Mouse (Mus musculus): ENCODE measurements around the gene Nol9.

The Nol9 gene

GRCm38 (mm10) chr4:152038985-152039830 lies at the start of gene Nol9:
Gene Nol9 (plus strand): TSS chr4:152039321.
- peak; percentile 91 for DNase-seq (ENCODE audit: low spot score in 2 of 2)

GRCm38 (mm10) chr4:151992091-151992490 lies 47.0 kb upstream of the Nol9 start:
- DNase-seq (ENCODE audit: low spot score in 2 of 2), result no peak

GRCm38 (mm10) chr4:151993035-151993434 lies 46.1 kb upstream of the Nol9 start:
- no peak for DNase-seq (ENCODE audit: low spot score in 2 of 2)

DNA sequence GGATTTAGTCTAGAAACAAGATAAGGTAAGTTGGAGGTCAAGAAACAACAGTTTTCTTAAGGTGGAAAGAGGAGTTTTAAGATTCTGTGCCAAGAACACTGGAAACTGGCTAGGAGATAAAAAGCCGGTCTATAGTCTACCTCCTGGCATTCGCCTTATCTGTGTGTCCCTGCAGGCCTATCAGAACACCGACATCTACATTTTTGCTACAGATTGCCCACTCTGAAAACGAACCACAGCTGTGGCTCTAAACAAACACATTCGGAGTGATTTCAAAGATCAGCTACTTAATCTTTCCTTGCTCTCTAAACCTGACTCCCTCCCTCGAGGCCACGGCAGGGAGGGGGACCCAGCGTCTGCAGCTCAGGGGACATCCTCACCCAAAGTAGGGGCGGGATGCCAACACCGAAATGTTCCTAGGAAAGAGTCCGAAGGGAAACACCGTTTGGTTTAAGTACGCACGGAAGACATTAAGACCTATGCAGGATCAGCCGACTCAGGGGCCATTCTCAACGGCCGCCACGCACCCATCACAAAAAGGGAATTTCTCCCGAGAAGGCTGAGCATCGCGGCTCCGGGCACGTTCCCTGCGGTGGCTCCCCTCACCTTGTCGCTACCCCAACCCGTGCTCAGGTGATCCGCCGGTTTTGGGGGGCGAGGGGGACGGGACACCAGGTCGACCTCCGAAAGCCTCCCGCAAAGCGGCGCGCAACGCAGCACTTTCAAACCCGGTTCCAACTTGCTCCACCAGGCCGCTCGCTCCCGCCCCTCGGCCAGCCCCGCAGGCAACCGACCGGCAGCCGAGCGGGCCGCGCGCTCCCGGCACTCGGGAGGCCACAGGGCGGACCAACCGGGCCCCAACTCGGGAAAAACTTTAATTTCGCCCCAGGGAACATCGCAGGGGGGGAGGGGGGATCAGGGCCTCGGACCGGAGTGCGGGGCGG lies 44.6 kb upstream of the Nol9 start:
- peak in 1 of 2 experiments; percentile 5 for DNase-seq (ENCODE audit: low spot score in 2 of 2)

DNA sequence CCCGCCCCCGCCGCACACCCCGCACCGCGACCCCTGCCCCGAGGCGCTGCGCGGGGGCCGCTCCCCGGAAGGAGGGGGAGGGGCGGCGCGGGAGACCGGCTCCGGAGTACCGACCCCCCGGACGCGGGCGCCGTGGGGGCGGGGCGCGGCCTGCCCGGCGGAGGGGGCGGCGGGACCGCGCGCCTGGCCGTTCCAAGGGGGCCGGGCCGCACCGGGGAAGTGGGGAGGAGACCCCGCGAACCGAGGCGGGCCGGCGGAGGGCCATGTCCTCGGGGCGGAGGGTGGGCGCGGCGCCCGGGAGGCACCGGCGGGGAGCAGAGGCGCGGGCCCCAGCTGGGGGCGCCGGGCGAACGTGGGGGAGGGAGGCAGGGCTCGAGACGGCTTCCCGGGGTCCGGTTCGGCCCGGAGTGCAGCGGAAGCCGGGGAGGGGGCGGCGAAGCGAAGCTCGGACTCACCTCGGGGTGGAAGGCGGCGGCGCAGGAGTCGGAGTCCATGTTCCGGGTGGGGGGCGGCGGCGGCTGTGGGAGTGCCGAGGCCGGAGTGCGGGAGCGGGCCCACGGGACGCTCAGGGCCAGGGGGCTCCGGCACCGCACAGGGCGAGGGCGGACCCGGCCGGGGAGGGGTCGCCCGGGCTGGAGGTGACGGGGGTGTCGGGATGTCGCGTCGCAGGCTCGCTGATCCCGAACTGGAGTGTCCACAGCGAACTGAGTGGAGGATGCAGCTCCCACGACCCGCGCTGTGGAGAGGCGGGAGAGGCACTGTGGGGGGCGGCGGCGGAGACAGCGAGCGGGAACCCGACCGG lies 43.5 kb upstream of the Nol9 start:
- DNase-seq (ENCODE audit: low spot score in 2 of 2), result no peak

GRCm38 (mm10) chr4:151996173-151996950 lies 42.8 kb upstream of the Nol9 start, which contains the start of gene Phf13:
Gene Phf13 (minus strand): TSS chr4:151996258.
- peak; percentile 99 to 100 for DNase-seq (ENCODE audit: low spot score in 2 of 2)

DNA sequence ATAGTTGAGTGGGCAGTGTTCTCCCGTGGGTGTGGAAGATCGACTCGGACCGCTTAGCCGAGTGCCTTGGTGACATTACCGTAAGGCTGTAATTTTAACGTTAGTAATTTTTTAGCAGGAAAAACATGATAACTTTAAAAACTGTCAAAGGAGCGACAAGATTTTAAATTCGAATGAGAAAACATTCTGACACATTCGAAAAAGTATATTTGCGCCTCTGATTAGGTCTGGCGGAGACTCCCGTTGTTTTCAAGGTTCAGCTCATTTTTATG lies 42.2 kb upstream of the Nol9 start:
- DNase-seq (ENCODE audit: low spot score in 2 of 2), result no peak

- no peak for DNase-seq (ENCODE audit: low spot score in 2 of 2)
Observed at GRCm38 (mm10) chr4:151997701-151998100, 41.4 kb upstream of the Nol9 start.

DNA sequence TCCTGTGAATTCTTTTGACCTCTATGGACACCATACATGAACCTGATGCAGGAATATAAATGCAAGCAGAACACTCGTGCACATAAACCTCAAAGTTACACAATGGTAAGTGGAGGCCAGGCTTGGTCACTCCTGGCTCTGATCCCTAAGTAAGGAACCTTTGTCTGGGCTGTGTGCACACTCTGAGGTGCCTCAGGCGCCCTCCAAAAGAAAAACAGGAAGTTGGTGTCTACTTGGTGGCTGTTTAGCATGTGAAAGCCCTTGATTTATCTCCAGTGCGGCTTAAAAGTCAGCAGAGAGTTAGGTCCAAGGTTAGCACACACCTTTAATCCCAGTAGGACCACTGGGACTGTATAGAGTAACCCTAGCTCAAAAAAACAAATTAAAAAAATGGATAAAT lies 39.6 kb upstream of the Nol9 start:
- no peak for DNase-seq (ENCODE audit: low spot score in 2 of 2)

GRCm38 (mm10) chr4:152000906-152001305 lies 38.2 kb upstream of the Nol9 start:
- DNase-seq (ENCODE audit: low spot score in 2 of 2), result no peak

GRCm38 (mm10) chr4:152001335-152001734 lies 37.8 kb upstream of the Nol9 start:
- DNase-seq (ENCODE audit: low spot score in 2 of 2), result no peak

DNA sequence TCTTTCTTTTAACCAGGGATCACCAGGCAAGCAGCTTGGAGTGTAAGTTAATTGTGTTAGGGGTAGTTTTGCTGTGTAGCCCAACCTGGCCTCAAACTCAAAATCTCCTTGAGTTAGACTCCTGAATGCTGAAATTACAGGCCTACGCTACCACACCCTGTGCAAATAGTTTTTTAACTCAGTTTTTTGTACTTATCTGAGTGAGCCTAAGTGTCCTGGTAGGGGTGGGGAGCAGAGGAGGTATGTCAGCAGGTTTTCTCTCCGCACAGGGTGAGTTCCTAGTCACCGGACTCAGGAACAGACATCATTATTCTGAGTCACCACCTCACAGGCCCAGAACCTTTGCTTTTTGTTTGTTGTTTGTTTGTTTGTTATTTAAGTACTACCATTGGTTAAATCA lies 37.1 kb upstream of the Nol9 start:
- DNase-seq (ENCODE audit: low spot score in 2 of 2), result no peak

DNA sequence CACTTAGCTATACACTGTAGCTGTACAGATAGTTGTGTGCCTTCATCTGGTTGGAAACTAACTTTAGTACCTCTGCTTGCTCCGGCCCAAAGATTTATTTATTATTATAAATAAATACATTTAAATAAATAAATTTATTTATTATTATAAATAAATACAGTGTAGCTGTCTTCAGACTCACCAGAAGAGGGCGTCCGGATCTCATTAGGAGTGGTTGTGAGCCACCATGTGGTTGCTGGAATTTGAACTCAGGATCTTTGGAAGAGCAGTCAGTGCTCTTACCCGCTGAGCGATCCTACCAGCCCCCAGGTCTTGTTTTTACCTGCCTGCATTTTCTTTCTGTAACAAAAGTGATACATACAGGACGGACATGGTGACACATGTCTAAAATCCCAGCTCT lies 33.0 kb upstream of the Nol9 start:
- DNase-seq (ENCODE audit: low spot score in 2 of 2), result no peak

DNA sequence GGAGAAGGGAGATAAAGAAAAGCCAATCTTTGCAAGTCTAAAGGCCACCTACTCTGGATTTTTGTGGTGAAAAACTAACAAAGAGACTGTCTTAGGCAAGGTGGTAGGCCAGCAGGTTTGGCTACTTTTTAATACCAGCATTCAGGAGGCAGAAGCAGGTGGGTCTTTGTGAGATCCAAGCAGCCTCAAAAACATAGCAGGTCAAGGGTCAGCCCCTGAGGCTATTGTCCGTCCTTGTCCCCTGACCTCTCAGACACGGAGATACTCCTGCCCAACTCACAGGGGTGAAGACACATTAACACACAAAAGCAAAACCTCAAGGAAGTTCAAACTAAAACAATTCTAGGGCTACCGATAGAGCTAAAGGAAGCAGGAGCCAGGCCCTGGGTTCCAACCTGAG lies 32.3 kb upstream of the Nol9 start:
- DNase-seq (ENCODE audit: low spot score in 2 of 2), result no peak

- DNase-seq (ENCODE audit: low spot score in 2 of 2), result peak in 1 of 2 experiments; percentile 26
Observed at GRCm38 (mm10) chr4:152007481-152008147, 31.5 kb upstream of the Nol9 start.

- DNase-seq (ENCODE audit: low spot score in 2 of 2), result no peak
Observed at GRCm38 (mm10) chr4:152008148-152008500, 31.0 kb upstream of the Nol9 start.

DNA sequence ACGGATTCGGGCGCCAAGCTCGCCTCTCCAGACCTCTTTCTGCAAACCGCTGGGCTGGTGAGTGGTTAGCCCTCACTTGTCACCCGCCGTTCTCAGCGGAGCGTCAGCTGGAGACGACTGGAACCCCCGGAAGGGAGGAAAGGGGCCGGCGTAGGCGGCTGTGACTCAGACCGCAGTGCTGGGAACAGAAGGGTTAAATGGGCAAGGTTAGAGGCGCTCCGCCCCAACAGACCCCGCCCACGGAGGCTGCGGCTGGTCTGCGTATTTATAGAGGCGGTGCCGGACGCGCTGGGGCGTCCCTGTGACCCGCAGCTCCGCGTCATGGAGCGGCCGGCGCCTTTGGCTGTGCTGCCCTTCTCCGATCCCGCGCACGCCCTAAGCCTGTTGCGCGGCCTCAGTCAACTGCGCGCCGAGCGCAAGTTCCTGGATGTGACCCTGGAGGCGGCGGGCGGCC lies 30.5 kb upstream of the Nol9 start, which contains the start of gene Klhl21:
Gene Klhl21, plus strand, starts transcription at position 182 of the 454 bp plus-strand sequence.
- peak; percentile 91 to 94 for DNase-seq (ENCODE audit: low spot score in 2 of 2)

DNA sequence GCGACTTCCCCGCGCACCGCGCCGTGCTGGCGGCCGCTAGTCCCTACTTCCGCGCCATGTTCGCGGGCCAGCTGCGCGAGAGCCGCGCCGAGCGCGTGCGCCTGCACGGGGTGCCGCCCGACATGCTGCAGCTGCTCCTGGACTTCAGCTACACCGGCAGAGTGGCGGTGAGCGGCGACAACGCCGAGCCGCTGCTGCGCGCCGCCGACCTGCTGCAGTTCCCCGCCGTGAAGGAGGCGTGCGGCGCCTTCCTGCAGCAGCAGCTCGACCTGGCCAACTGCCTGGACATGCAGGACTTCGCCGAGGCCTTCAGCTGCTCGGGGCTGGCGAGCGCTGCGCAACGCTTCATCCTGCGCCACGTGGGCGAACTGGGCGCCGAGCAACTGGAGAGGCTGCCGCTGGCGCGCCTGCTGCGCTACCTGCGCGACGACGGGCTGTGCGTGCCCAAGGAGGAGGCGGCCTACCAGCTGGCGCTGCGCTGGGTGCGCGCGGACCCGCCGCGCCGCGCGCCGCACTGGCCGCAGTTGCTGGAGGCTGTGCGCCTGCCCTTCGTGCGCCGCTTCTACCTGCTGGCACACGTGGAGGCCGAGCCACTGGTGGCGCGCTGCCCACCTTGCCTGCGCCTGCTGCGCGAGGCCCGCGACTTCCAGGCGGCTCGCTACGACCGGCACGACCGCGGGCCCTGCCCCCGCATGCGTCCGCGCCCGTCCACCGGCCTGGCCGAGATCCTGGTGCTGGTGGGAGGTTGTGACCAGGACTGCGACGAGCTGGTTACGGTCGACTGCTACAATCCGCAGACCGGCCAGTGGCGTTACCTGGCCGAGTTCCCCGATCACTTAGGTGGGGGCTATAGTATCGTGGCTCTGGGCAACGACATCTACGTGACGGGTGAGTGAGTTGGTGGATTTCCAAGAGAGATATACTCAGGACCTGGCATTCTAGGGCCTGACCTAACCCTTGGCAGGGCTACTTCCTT lies 29.8 kb upstream of the Nol9 start:
- peak; percentile 76 to 81 for DNase-seq (ENCODE audit: low spot score in 2 of 2)

- DNase-seq (ENCODE audit: low spot score in 2 of 2), result peak in 1 of 2 experiments; percentile 42
Observed at GRCm38 (mm10) chr4:152010091-152010706, 28.9 kb upstream of the Nol9 start.

Measured in right cerebral cortex, adult 2 months (tissue).